Mouse (Mus musculus) embryonic facial prominence, embryonic 13.5 days (tissue): Measurements from ENCODE around the gene 1700008O03Rik. TPM values are rescaled to one million over a fixed set of nuclear protein-coding genes. Genes with fewer than 3 reads are reported as not detected.
A peak's percentile ranks its signal among the peaks of the same experiment; 100 is the strongest.

Experiments
- ATAC-seq: fragments of 200-750 bp; cut with Nextera tagmentation; 2 replicates; pipeline ENCODE4 v1.8.0; 2017; ENCODE audit warnings: low read depth; ENCODE audit not compliant: insufficient number of reproducible peaks, insufficient read depth, low FRiP score, low TSS enrichment
- H3K27ac ChIP-seq: fragments of 300-500 bp; sonication (generic); 2 replicates; pipeline ENCODE4 v1.5.1; 2015; ENCODE audit warnings: moderate library complexity, mild to moderate bottlenecking, inconsistent platforms
- H3K27me3 ChIP-seq: fragments of 300-500 bp; sonication (generic); 2 replicates; pipeline ENCODE4 v1.6.1; 2015; ENCODE audit warnings: mild to moderate bottlenecking, inconsistent platforms
- H3K36me3 ChIP-seq: fragments of 300-500 bp; sonication (generic); 2 replicates; pipeline ENCODE4 v1.6.1; 2015; ENCODE audit warnings: mild to moderate bottlenecking, inconsistent platforms
- H3K4me1 ChIP-seq: fragments of 300-500 bp; sonication (generic); 2 replicates; pipeline ENCODE4 v1.6.1; 2015; ENCODE audit warnings: inconsistent platforms
- H3K4me2 ChIP-seq: fragments of 300-500 bp; sonication (generic); 2 replicates; pipeline ENCODE4 v1.6.1; 2015; ENCODE audit warnings: moderate library complexity, mild to moderate bottlenecking, inconsistent platforms
- H3K4me3 ChIP-seq: fragments of 300-500 bp; sonication (generic); 2 replicates; pipeline ENCODE4 v1.5.1; 2015; ENCODE audit warnings: mild to moderate bottlenecking, inconsistent platforms
- H3K9ac ChIP-seq: fragments of 300-500 bp; sonication (generic); 2 replicates; pipeline ENCODE4 v1.6.1; 2015; ENCODE audit warnings: mild to moderate bottlenecking, inconsistent platforms
- H3K9me3 ChIP-seq: fragments of 300-500 bp; sonication (generic); 2 replicates; pipeline ENCODE4 v1.6.1; 2016; ENCODE audit warnings: inconsistent platforms
- WGBS: fragments of 180-500 bp; shearing (Covaris S2); methylation state at CpG from one replicate; pipeline ENCODE4 v1.1.7; 2015; ENCODE audit warnings: mixed read lengths; 5-methylcytosine and 5-hydroxymethylcytosine counted together
- polyA plus RNA-seq: library from polyadenylated mRNA; unstranded; fragments of >200 nt; fragmentation: Nextera tagmentation; extraction: Ambion mirVana; gene quantifications from 2 replicates; pipeline ENCODE4 v1.2.1, GENCODE M21; 2015

1700008O03Rik gene
- polyA plus RNA-seq, 1 experiment from 2014 or later = 1.4 TPM

GRCm38 (mm10) chr7:44340226-44340625 lies 45.4 kb downstream of the 1700008O03Rik start:
- H3K36me3 ChIP-seq = no peaks in the 10 kb centered on the region
- peaks cover 89% of the 10 kb centered on the region for H3K27me3 ChIP-seq
- H3K27ac ChIP-seq = no peak overlapping the region
- no peak overlapping the region for H3K9ac ChIP-seq
- H3K4me3 ChIP-seq = no peak overlapping the region
- no peak overlapping the region for H3K4me2 ChIP-seq
- H3K9me3 ChIP-seq = no peaks in the 10 kb centered on the region
- 69% methylated on average over 6 of the region's 6 CpGs for WGBS
- H3K4me1 ChIP-seq = peaks cover 14% of the 10 kb centered on the region
- ATAC-seq = no peak

- Histone ChIP-seq H3K27ac (no peak overlapping the region), H3K4me3 (0 out of 2 replicates have a peak overlapping the region, but pooled peaks have one; percentile 50), H3K4me1 (peaks cover 15% of the 10 kb centered on the region), H3K4me2 (peak overlapping the region; percentile 3; the same call in 1 of the 2 replicates), H3K36me3 (no peaks in the 10 kb centered on the region; the same call in 1 of the 2 replicates), H3K27me3 (peaks cover 94% of the 10 kb centered on the region), H3K9me3 (no peaks in the 10 kb centered on the region), H3K9ac (no peak overlapping the region)
- 4% methylated on average over 32 of the region's 32 CpGs for WGBS
- no peak for ATAC-seq
Observed at GRCm38 (mm10) chr7:44337121-44337849, 48.3 kb downstream of the 1700008O03Rik start.

- H3K27me3 ChIP-seq = peaks cover 90% of the 10 kb centered on the region
- H3K36me3 ChIP-seq = no peaks in the 10 kb centered on the region; the same call in 1 of the 2 replicates
- ATAC-seq = no peak
- no peak overlapping the region for H3K27ac ChIP-seq
- H3K9ac ChIP-seq = no peak overlapping the region
- 3% methylated on average over 42 of the region's 54 CpGs for WGBS
- H3K9me3 ChIP-seq = no peaks in the 10 kb centered on the region
- peak overlapping the region; percentile 87 for H3K4me2 ChIP-seq
- H3K4me1 ChIP-seq = peaks cover 15% of the 10 kb centered on the region
- peak overlapping the region; percentile 50 for H3K4me3 ChIP-seq
Observed at GRCm38 (mm10) chr7:44336046-44337021, 49.3 kb downstream of the 1700008O03Rik start.

GRCm38 (mm10) chr7:44335031-44335878 lies 50.4 kb downstream of the 1700008O03Rik start:
- Histone ChIP-seq H3K27ac (no peak overlapping the region), H3K4me1 (peaks cover 15% of the 10 kb centered on the region), H3K4me2 (peak overlapping the region; percentile 87), H3K4me3 (peak overlapping the region; percentile 50), H3K27me3 (peaks cover 83% of the 10 kb centered on the region), H3K9ac (no peak overlapping the region), H3K36me3 (no peaks in the 10 kb centered on the region; the same call in 1 of the 2 replicates), H3K9me3 (no peaks in the 10 kb centered on the region)
- WGBS = 6% methylated on average over 21 of the region's 40 CpGs
- no peak for ATAC-seq

DNA sequence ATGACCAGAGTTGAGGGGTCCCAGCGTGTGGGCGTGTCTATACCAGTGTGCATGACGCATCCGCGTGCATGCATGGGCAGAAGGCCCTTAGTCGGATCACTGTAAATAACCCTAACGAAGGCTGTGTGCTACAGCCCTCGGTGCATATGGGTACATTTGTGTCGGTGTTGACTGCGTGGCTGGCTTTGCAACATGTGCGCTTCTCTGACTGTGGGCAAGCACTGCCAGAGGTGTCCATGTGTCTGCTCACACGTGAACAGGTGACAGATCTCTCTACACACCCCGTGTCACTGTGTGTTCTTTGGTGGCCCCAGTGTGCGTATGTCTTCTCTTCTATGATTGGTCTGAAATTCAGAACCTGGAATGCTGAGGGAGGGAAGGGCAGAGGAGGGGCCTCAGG lies 51.5 kb downstream of the 1700008O03Rik start:
- H3K9me3 ChIP-seq = no peaks in the 10 kb centered on the region
- H3K27me3 ChIP-seq = peaks cover 72% of the 10 kb centered on the region
- no peak overlapping the region for H3K4me2 ChIP-seq
- H3K27ac ChIP-seq = no peak overlapping the region
- no peaks in the 10 kb centered on the region; the same call in 1 of the 2 replicates for H3K36me3 ChIP-seq
- no peak for ATAC-seq
- no peak overlapping the region for H3K9ac ChIP-seq
- WGBS = 70% methylated on average over 14 of the region's 14 CpGs
- H3K4me1 ChIP-seq = peaks cover 15% of the 10 kb centered on the region
- no peak overlapping the region for H3K4me3 ChIP-seq

GRCm38 (mm10) chr7:44332336-44332735 lies 53.3 kb downstream of the 1700008O03Rik start:
- no peak overlapping the region for H3K4me2 ChIP-seq
- WGBS = 62% methylated on average over 3 of the region's 3 CpGs
- no peak overlapping the region for H3K9ac ChIP-seq
- no peak overlapping the region for H3K4me3 ChIP-seq
- H3K27me3 ChIP-seq = peaks cover 63% of the 10 kb centered on the region
- no peak for ATAC-seq
- peaks cover 15% of the 10 kb centered on the region for H3K4me1 ChIP-seq
- H3K27ac ChIP-seq = no peak overlapping the region
- no peaks in the 10 kb centered on the region; the same call in 1 of the 2 replicates for H3K36me3 ChIP-seq
- no peaks in the 10 kb centered on the region for H3K9me3 ChIP-seq

GRCm38 (mm10) chr7:44326614-44327013 lies 59.0 kb downstream of the 1700008O03Rik start:
- no peak for ATAC-seq
- peaks cover 22% of the 10 kb centered on the region; the same call in 1 of the 2 replicates for H3K36me3 ChIP-seq
- H3K4me3 ChIP-seq = no peak overlapping the region
- peaks cover 39% of the 10 kb centered on the region for H3K27me3 ChIP-seq
- no peak overlapping the region for H3K9ac ChIP-seq
- WGBS = 58% methylated on average over 6 of the region's 6 CpGs
- H3K27ac ChIP-seq = no peak overlapping the region
- no peak overlapping the region for H3K4me2 ChIP-seq
- no peaks in the 10 kb centered on the region for H3K9me3 ChIP-seq
- no peaks in the 10 kb centered on the region for H3K4me1 ChIP-seq

GRCm38 (mm10) chr7:44322290-44322689 lies 63.3 kb downstream of the 1700008O03Rik start:
- no peak for ATAC-seq
- Histone ChIP-seq H3K36me3 (peaks cover 30% of the 10 kb centered on the region), H3K27ac (no peak overlapping the region), H3K4me1 (no peaks in the 10 kb centered on the region), H3K27me3 (peaks cover 25% of the 10 kb centered on the region), H3K9ac (no peak overlapping the region), H3K4me3 (no peak overlapping the region), H3K9me3 (no peaks in the 10 kb centered on the region), H3K4me2 (no peak overlapping the region)
- WGBS = 80% methylated on average over 1 of the region's 1 CpGs

DNA sequence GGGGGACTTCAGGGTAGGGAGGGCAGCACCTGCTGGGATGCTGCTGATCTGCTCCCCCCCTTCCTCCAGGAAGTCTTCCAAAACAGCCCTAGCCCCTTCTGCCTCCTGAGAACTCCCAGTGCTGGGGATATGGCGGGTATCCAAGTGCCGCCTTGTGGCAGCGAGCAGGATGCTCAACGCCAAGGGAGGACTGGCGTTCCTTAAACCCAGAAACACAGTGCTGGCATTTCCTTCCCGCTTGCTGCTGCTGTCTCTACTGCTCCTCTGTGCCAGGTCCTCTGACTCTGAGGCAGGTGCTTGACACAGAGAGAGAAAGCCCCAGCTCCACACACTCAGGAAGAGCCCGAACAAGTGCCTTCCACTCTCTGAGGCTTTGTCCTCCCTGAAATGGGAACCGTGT lies 64.7 kb downstream of the 1700008O03Rik start:
- no peak for ATAC-seq
- H3K36me3 ChIP-seq = peaks cover 28% of the 10 kb centered on the region
- peaks cover 13% of the 10 kb centered on the region for H3K27me3 ChIP-seq
- H3K4me1 ChIP-seq = no peaks in the 10 kb centered on the region
- no peak overlapping the region for H3K4me3 ChIP-seq
- WGBS = 55% methylated on average over 8 of the region's 8 CpGs
- no peak overlapping the region for H3K9ac ChIP-seq
- H3K9me3 ChIP-seq = no peaks in the 10 kb centered on the region
- H3K27ac ChIP-seq = no peak overlapping the region
- H3K4me2 ChIP-seq = no peak overlapping the region

DNA sequence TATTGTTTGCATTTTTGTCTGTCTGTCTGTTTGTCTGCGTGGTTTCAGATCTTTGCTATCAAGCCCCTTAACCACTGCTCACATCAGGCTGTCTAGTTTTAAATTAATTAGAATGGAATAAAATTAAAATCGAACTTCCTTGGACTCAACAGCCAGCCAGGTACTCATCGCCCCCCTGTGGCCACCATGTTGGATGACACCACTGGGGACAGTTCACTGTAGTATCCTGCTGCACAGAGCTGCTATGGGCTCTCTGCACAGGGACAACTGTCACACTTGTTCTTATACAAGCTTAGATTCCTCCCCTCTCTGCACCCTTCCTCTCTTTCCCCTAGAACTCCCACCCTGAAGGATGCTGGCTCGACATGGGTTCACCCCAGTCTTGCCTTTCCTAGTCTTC lies 67.7 kb downstream of the 1700008O03Rik start:
- H3K4me3 ChIP-seq = no peak overlapping the region
- no peaks in the 10 kb centered on the region for H3K4me1 ChIP-seq
- no peak overlapping the region for H3K27ac ChIP-seq
- no peak overlapping the region for H3K9ac ChIP-seq
- H3K9me3 ChIP-seq = no peaks in the 10 kb centered on the region
- peaks cover 11% of the 10 kb centered on the region for H3K27me3 ChIP-seq
- no peak overlapping the region for H3K4me2 ChIP-seq
- no peak for ATAC-seq
- H3K36me3 ChIP-seq = peaks cover 40% of the 10 kb centered on the region
- WGBS = 33% methylated on average over 4 of the region's 4 CpGs

GRCm38 (mm10) chr7:44312484-44312883 lies 73.1 kb downstream of the 1700008O03Rik start:
- peaks cover 25% of the 10 kb centered on the region for H3K4me1 ChIP-seq
- H3K4me2 ChIP-seq = no peak overlapping the region
- no peaks in the 10 kb centered on the region for H3K9me3 ChIP-seq
- H3K36me3 ChIP-seq = peaks cover 22% of the 10 kb centered on the region
- WGBS = 45% methylated on average over 13 of the region's 16 CpGs
- no peak overlapping the region for H3K4me3 ChIP-seq
- ATAC-seq = no peak
- H3K27me3 ChIP-seq = peaks cover 44% of the 10 kb centered on the region
- no peak overlapping the region for H3K27ac ChIP-seq
- no peak overlapping the region for H3K9ac ChIP-seq
